In genomic region chr1:59923201-59923600, GRCm38 (mm10) we compare ENCODE assay signal across 20 mouse cellular contexts. TPM values are rescaled to one million over a fixed set of nuclear protein-coding genes. Genes with fewer than 3 reads are reported as not detected.
DNase-seq lines count a peak whose midpoint lies in the region; ATAC-seq and TF ChIP-seq lines count a peak whose summit lies in the region.
"Had no signal": no experiment of that assay in that cellular context is flagged by ENCODE, and none has a peak within 500 bp of the region (broad histone marks: within the 10 kb centered on the region; RNA-seq: fewer than 3 reads in every experiment).

No protein-coding gene starts in this region.

- TF ChIP-seq CTCF in kidney, postnatal 0 days (IDR thresholded peaks at IDR 0.05; ENCODE audit: low read depth) = no peak
- TF ChIP-seq CTCF in thymus, adult 2 months (IDR thresholded peaks at IDR 0.05; ENCODE audit: borderline replicate concordance, control insufficient read depth, extremely low read depth, insufficient read depth, low read length, poor library complexity) = no peak

- H3K9me3 ChIP-seq in kidney, postnatal 0 days (replicated peaks; ENCODE audit: low read length) = no peaks in the 10 kb centered on the region
- no peaks in the 10 kb centered on the region for H3K9me3 ChIP-seq in forebrain, embryonic 12.5 days
- H3K9me3 ChIP-seq: embryonic facial prominence, embryonic 15.5 days; heart, embryonic 13.5 days; limb, embryonic 10.5 days; midbrain, embryonic 12.5 days; neural tube, embryonic 12.5 days had no signal

- WGBS in kidney, postnatal 0 days = 61% methylated on average over 1 of the region's 1 CpGs
- WGBS in thymus, adult 2 months = 13% methylated on average over 1 of the region's 1 CpGs
- WGBS in forebrain, embryonic 12.5 days = 90% methylated on average over 1 of the region's 1 CpGs

- no peak overlapping the region for H3K4me3 ChIP-seq in kidney, postnatal 0 days (replicated peaks; ENCODE audit: low read depth, low read length)
- no peak overlapping the region for H3K4me3 ChIP-seq in thymus, adult 2 months (ENCODE audit: control insufficient read depth, insufficient read depth, low read length)
- no peak overlapping the region for H3K4me3 ChIP-seq in forebrain, embryonic 12.5 days (replicated peaks)
- H3K4me3 ChIP-seq: embryonic facial prominence, embryonic 15.5 days; heart, embryonic 13.5 days; hindbrain, embryonic 13.5 days; limb, embryonic 10.5 days; midbrain, embryonic 12.5 days; neural tube, embryonic 12.5 days had no signal

- no peaks in the 10 kb centered on the region for H3K36me3 ChIP-seq in kidney, postnatal 0 days (ENCODE audit: insufficient read depth, low read length)
- no peaks in the 10 kb centered on the region for H3K36me3 ChIP-seq in thymus, adult 2 months (ENCODE audit: control insufficient read depth, insufficient read depth, low read length)
- no peaks in the 10 kb centered on the region for H3K36me3 ChIP-seq in forebrain, embryonic 12.5 days (replicated peaks)
- H3K36me3 ChIP-seq: embryonic facial prominence, embryonic 15.5 days; midbrain, embryonic 12.5 days; neural tube, embryonic 12.5 days had no signal

- ATAC-seq in kidney, postnatal 0 days (replicated peaks; ENCODE audit: low FRiP score, low read depth) = no peak
- ATAC-seq in common myeloid progenitor, adult 5-6 weeks (replicated peaks; ENCODE audit: low read depth, poor library complexity, severe bottlenecking) = peak; percentile 52; the same call in 1 of the 2 replicates
- ATAC-seq in forebrain, embryonic 12.5 days (ENCODE audit: low FRiP score) = no peak
- ATAC-seq: forebrain, embryonic 14.5 days had no signal

- peak overlapping the region; percentile 31; the same call in 1 of the 2 replicates for H3K27ac ChIP-seq in kidney, postnatal 0 days
- H3K27ac ChIP-seq in thymus, adult 2 months (ENCODE audit: control insufficient read depth, insufficient read depth, low read length) = peak overlapping the region; percentile 80
- H3K27ac ChIP-seq in forebrain, embryonic 12.5 days = no peak overlapping the region
- H3K27ac ChIP-seq: embryonic facial prominence, embryonic 15.5 days; heart, embryonic 13.5 days; hindbrain, embryonic 13.5 days; limb, embryonic 10.5 days; liver, embryonic 14.5 days; midbrain, embryonic 12.5 days; neural tube, embryonic 12.5 days had no signal

- no peak overlapping the region for H3K9ac ChIP-seq in kidney, postnatal 0 days (ENCODE audit: low read depth, low read length)
- no peak overlapping the region for H3K9ac ChIP-seq in forebrain, embryonic 12.5 days
- H3K9ac ChIP-seq: embryonic facial prominence, embryonic 15.5 days; heart, embryonic 13.5 days; hindbrain, embryonic 13.5 days; liver, embryonic 14.5 days; midbrain, embryonic 12.5 days; neural tube, embryonic 12.5 days had no signal

- no peak overlapping the region for H3K4me2 ChIP-seq in kidney, postnatal 0 days (ENCODE audit: low read length)
- H3K4me2 ChIP-seq in forebrain, embryonic 12.5 days = no peak overlapping the region
- H3K4me2 ChIP-seq: embryonic facial prominence, embryonic 15.5 days; heart, embryonic 13.5 days; hindbrain, embryonic 13.5 days; midbrain, embryonic 12.5 days; neural tube, embryonic 12.5 days had no signal

- TF ChIP-seq POLR2A in thymus, adult 2 months (IDR thresholded peaks at IDR 0.05; ENCODE audit: control insufficient read depth, extremely low read depth, insufficient read depth, low read length, poor library complexity) = no peak

- 0 out of 2 replicates have a peak, but pooled peaks cover 3% of the 10 kb centered on the region for H3K4me1 ChIP-seq in kidney, postnatal 0 days (replicated peaks; ENCODE audit: insufficient read depth, low read length)
- H3K4me1 ChIP-seq in thymus, adult 2 months (replicated peaks; ENCODE audit: control insufficient read depth, insufficient read depth, low read length) = peaks cover 3% of the 10 kb centered on the region
- no peaks in the 10 kb centered on the region for H3K4me1 ChIP-seq in forebrain, embryonic 12.5 days
- H3K4me1 ChIP-seq: midbrain, embryonic 12.5 days had no signal

- peak; percentile 68 for DNase-seq in kidney, postnatal 0 days (ENCODE audit: low spot score)
- DNase-seq in kidney, adult 11 months = no peak
- no peak for DNase-seq in thymus, adult 2 months
- DNase-seq in thymus, postnatal 25 days = no peak
- DNase-seq in MN1 (ENCODE audit: low spot score) = no peak
- DNase-seq: adrenal gland, postnatal 25 days; cerebellum, adult 11 months; gastrocnemius, postnatal 10 days; right cerebral cortex, postnatal 4 days; thymus, postnatal 36 days had no signal

- H3K27me3 ChIP-seq in kidney, postnatal 0 days (ENCODE audit: insufficient read depth, low read length) = no peaks in the 10 kb centered on the region
- no peaks in the 10 kb centered on the region for H3K27me3 ChIP-seq in thymus, adult 2 months (ENCODE audit: control insufficient read depth, insufficient read depth, low read length)
- H3K27me3 ChIP-seq in forebrain, embryonic 12.5 days = no peaks in the 10 kb centered on the region
- H3K27me3 ChIP-seq: embryonic facial prominence, embryonic 15.5 days; heart, embryonic 13.5 days; hindbrain, embryonic 13.5 days; midbrain, embryonic 12.5 days; neural tube, embryonic 12.5 days had no signal

RNA-seq across cellular contexts. Expression of gene Fam117b, which starts 10.4 kb away (rescaled TPM):
- polyA plus RNA-seq in kidney, postnatal 0 days (2015; fragmentation: Nextera tagmentation; extraction: Ambion mirVana) = 10.7 and 10.9 TPM in 2 replicates
- polyA plus RNA-seq in thymus, adult 2 months (2012; rRNA removed) = 9.7 and 13.2 TPM in 2 replicates
- 26.9 and 27.3 TPM in 2 replicates for total RNA-seq in common myeloid progenitor, adult 5-6 weeks (2017)
- polyA plus RNA-seq in forebrain, embryonic 12.5 days (2016; fragmentation: Nextera tagmentation; extraction: Ambion mirVana) = 23.4 and 25.0 TPM in 2 replicates
